Mouse (Mus musculus) olfactory bulb, adult 2 months (tissue): ENCODE results near the gene Islr.

Source experiments
- CTCF ChIP-seq: fragments of 200-500 bp; IDR thresholded peaks from 2 replicates; pipeline ENCODE4 v1.5.1; 2012; ENCODE audit warnings: low read depth, mild to moderate bottlenecking, low read length, moderate library complexity; ENCODE audit not compliant: insufficient read depth
- POLR2A ChIP-seq: fragments of 200-500 bp; IDR thresholded peaks from 2 replicates; pipeline ENCODE4 v1.6.1; 2012; ENCODE audit warnings: mild to moderate bottlenecking, low read depth, low read length, moderate library complexity; ENCODE audit not compliant: insufficient read depth

DNA sequence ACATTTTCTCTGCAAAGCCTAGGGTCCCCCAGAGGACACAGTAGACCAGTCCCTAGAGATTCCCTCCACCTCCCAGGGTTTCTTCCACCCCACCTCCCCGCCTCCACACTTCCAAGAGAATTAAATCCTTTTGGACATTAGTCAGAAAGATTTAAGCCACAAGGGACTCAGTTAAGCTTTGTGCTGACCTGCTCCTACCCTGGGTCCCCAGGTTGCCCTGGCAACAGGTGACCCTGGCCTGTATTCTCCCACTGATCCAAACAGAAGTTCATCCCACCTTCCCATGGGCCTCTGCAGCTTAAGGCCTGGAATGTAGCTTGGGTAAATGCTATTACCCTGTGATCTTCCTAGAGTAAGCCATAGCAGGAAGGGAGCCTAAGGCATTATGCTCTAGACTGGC, 59.4 kb downstream of the Islr start:
- TF ChIP-seq CTCF (no peak), POLR2A (no peak)
